Mouse (Mus musculus) naive thymus-derived CD4-positive, alpha-beta T cell, adult 2 months (primary cell): ENCODE data around the gene Crebrf.

Source experiments
- DNase-seq: peaks from one replicate; pipeline ENCODE4 v3.0.0-alpha.2; 2011; ENCODE audit warnings: low read depth

Gene Crebrf

GRCm38 (mm10) chr17:26778430-26779100, 63.1 kb downstream of the Crebrf start:
- no peak for DNase-seq

- no peak for DNase-seq
These were observed 64.0 kb downstream of the Crebrf start for GRCm38 (mm10) chr17:26779471-26779870.

GRCm38 (mm10) chr17:26780750-26781571, 65.5 kb downstream of the Crebrf start, which contains the start of gene Bnip1:
TSS of gene Bnip1 (plus strand) at chr17:26781066.
- peak; percentile 80 for DNase-seq

- no peak for DNase-seq
These were observed 66.2 kb downstream of the Crebrf start for GRCm38 (mm10) chr17:26781610-26782043.

GRCm38 (mm10) chr17:26784525-26784924, 69.1 kb downstream of the Crebrf start:
- no peak for DNase-seq

GRCm38 (mm10) chr17:26786586-26786985, 71.1 kb downstream of the Crebrf start:
- DNase-seq, result peak; percentile 15

- DNase-seq, result no peak
These were observed 73.5 kb downstream of the Crebrf start for GRCm38 (mm10) chr17:26788986-26789385.

- no peak for DNase-seq
These were observed 74.2 kb downstream of the Crebrf start for GRCm38 (mm10) chr17:26789460-26790268.

GRCm38 (mm10) chr17:26790269-26791214, 75.1 kb downstream of the Crebrf start:
- DNase-seq, result no peak

- no peak for DNase-seq
These were observed 76.1 kb downstream of the Crebrf start for GRCm38 (mm10) chr17:26791580-26791979.

GRCm38 (mm10) chr17:26792096-26792495, 76.6 kb downstream of the Crebrf start:
- DNase-seq, result no peak

- no peak for DNase-seq
These were observed 77.8 kb downstream of the Crebrf start for GRCm38 (mm10) chr17:26793068-26793765.

- DNase-seq, result peak; percentile 60
These were observed 79.3 kb downstream of the Crebrf start for GRCm38 (mm10) chr17:26794744-26795143.

- DNase-seq, result no peak
These were observed 79.9 kb downstream of the Crebrf start for GRCm38 (mm10) chr17:26795386-26795785.

- DNase-seq, result no peak
These were observed 82.1 kb downstream of the Crebrf start for GRCm38 (mm10) chr17:26797379-26798128.

GRCm38 (mm10) chr17:26802886-26803285, 87.4 kb downstream of the Crebrf start:
- DNase-seq, result no peak

GRCm38 (mm10) chr17:26812607-26813006, 97.2 kb downstream of the Crebrf start:
- no peak for DNase-seq

GRCm38 (mm10) chr17:26813497-26813896, 98.0 kb downstream of the Crebrf start:
- no peak for DNase-seq

GRCm38 (mm10) chr17:26816810-26817209, 101.4 kb downstream of the Crebrf start:
- no peak for DNase-seq

GRCm38 (mm10) chr17:26817776-26818175, 102.3 kb downstream of the Crebrf start:
- no peak for DNase-seq
